Mouse (Mus musculus) cortical plate, adult 2 months (tissue): Measurements from ENCODE around the gene Bcar1.

Source experiments
- CTCF ChIP-seq: fragments of 200-500 bp; IDR thresholded peaks from 2 replicates; pipeline ENCODE4 v1.5.1; 2011; ENCODE audit warnings: mild to moderate bottlenecking, control low read depth, low read length; ENCODE audit not compliant: insufficient read depth; ENCODE audit errors: extremely low read depth
- POLR2A ChIP-seq: fragments of 200-500 bp; IDR thresholded peaks from 2 replicates; pipeline ENCODE4 v1.6.1; 2011; ENCODE audit warnings: mild to moderate bottlenecking, low read length, control low read depth; ENCODE audit not compliant: insufficient read depth; ENCODE audit errors: extremely low read depth

- TF ChIP-seq CTCF = no peak
- TF ChIP-seq POLR2A = no peak
Measured at GRCm38 (mm10) chr8:111768651-111769050, 25.0 kb upstream of the Bcar1 start.
